Comparison of ENCODE assay signal across 26 mouse cellular contexts in the genomic region with DNA sequence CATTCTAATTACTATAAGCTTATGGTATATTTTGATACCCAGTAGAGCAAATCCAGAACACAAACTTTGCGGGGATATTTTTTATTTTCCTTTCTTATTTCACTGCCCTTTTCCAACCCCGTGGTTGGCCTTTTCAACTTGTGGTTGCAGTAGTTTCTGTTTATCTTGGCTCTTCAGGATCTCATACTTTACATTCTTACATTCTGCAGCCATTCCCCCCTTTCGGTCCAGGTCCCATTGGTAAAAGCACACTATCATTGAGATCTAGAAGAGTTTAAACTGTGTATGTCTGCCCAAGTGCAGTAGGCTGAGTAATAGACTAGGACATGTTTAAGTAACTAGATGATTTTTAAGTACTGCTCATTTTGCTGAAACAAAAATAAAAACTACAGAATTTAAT.
DNase-seq lines count a peak whose midpoint lies in the region; ATAC-seq and TF ChIP-seq lines count a peak whose summit lies in the region.
"Had no signal": no experiment of that assay in that cellular context is flagged by ENCODE, and none has a peak within 500 bp of the region (broad histone marks: within the 10 kb centered on the region; RNA-seq: fewer than 3 reads in every experiment).

No protein-coding gene starts in this region.

- no peaks in the 10 kb centered on the region for H3K27me3 ChIP-seq in embryonic facial prominence, embryonic 14.5 days (replicated peaks; ENCODE audit: control insufficient read depth, insufficient read depth, low read length)
- H3K27me3 ChIP-seq in embryonic facial prominence, embryonic 10.5 days (replicated peaks; ENCODE audit: low read depth, poor library complexity, severe bottlenecking): no peaks in the 10 kb centered on the region
- no peaks in the 10 kb centered on the region for H3K27me3 ChIP-seq in lung, postnatal 0 days (replicated peaks; ENCODE audit: insufficient read depth, low read length)
- no peaks in the 10 kb centered on the region for H3K27me3 ChIP-seq in liver, postnatal 0 days (ENCODE audit: insufficient read depth, low read length)
- H3K27me3 ChIP-seq: embryonic facial prominence, embryonic 15.5 days; forebrain, embryonic 12.5 days; forebrain, embryonic 15.5 days; heart, embryonic 12.5 days; heart, embryonic 15.5 days; hindbrain, embryonic 13.5 days had no signal

- peak; percentile 35 for DNase-seq in embryonic facial prominence, embryonic 14.5 days (ENCODE audit: low spot score)
- no peak for DNase-seq in embryonic facial prominence, embryonic 10.5 days (ENCODE audit: low spot score)
- DNase-seq in kidney, postnatal 14 days: peak; percentile 2
- DNase-seq in kidney, adult 9 months: no peak
- peak; percentile 19 for DNase-seq in lung, postnatal 0 days (ENCODE audit: low spot score)
- no peak for DNase-seq in lung, postnatal 10 days
- DNase-seq in liver, postnatal 0 days: no peak
- DNase-seq: adrenal gland, adult 8-10 months; adrenal gland, postnatal 25 days; cerebellum, adult 11-12 months; cerebellum, adult 8-10 months; cerebellum, postnatal 10 days; cerebellum, postnatal 36 days; embryo, embryonic 11 days; gastrocnemius, postnatal 25 days; heart, adult 18-20 months; heart, postnatal 10 days; heart, postnatal 36 days had no signal

- H3K36me3 ChIP-seq in embryonic facial prominence, embryonic 14.5 days (ENCODE audit: control insufficient read depth, insufficient read depth, low read length): no peaks in the 10 kb centered on the region
- H3K36me3 ChIP-seq in embryonic facial prominence, embryonic 10.5 days (replicated peaks): no peaks in the 10 kb centered on the region
- H3K36me3 ChIP-seq in lung, postnatal 0 days (ENCODE audit: insufficient read depth, low read length): no peaks in the 10 kb centered on the region
- H3K36me3 ChIP-seq in liver, postnatal 0 days (replicated peaks; ENCODE audit: insufficient read depth, low read length): no peaks in the 10 kb centered on the region
- H3K36me3 ChIP-seq: embryonic facial prominence, embryonic 15.5 days; forebrain, embryonic 12.5 days; forebrain, embryonic 15.5 days; heart, embryonic 12.5 days; heart, embryonic 15.5 days; hindbrain, embryonic 10.5 days; hindbrain, embryonic 13.5 days had no signal

- peak; percentile 58 for TF ChIP-seq EP300 in lung, postnatal 0 days (IDR thresholded peaks at IDR 0.05)
- TF ChIP-seq EP300 in liver, postnatal 0 days (IDR thresholded peaks at IDR 0.05; ENCODE audit: low read depth): no peak

- H3K4me3 ChIP-seq in embryonic facial prominence, embryonic 14.5 days (ENCODE audit: low read depth, low read length): no peak overlapping the region
- H3K4me3 ChIP-seq in embryonic facial prominence, embryonic 10.5 days: no peak overlapping the region
- no peak overlapping the region for H3K4me3 ChIP-seq in lung, postnatal 0 days (ENCODE audit: low read depth, low read length)
- H3K4me3 ChIP-seq in liver, postnatal 0 days (ENCODE audit: low read depth, low read length): no peak overlapping the region
- H3K4me3 ChIP-seq: embryonic facial prominence, embryonic 15.5 days; forebrain, embryonic 12.5 days; forebrain, embryonic 15.5 days; heart, embryonic 12.5 days; heart, embryonic 15.5 days; hindbrain, embryonic 10.5 days; hindbrain, embryonic 13.5 days had no signal

- no peak for TF ChIP-seq CTCF in lung, postnatal 0 days (IDR thresholded peaks at IDR 0.05)
- TF ChIP-seq CTCF in liver, postnatal 0 days (IDR thresholded peaks at IDR 0.05; ENCODE audit: low read depth): no peak

- no peak overlapping the region for H3K4me2 ChIP-seq in embryonic facial prominence, embryonic 14.5 days (ENCODE audit: low read depth, low read length)
- H3K4me2 ChIP-seq in lung, postnatal 0 days (replicated peaks; ENCODE audit: low read depth, low read length): no peak overlapping the region
- no peak overlapping the region for H3K4me2 ChIP-seq in liver, postnatal 0 days (ENCODE audit: low read depth, low read length)
- H3K4me2 ChIP-seq: embryonic facial prominence, embryonic 15.5 days; forebrain, embryonic 12.5 days; forebrain, embryonic 15.5 days; heart, embryonic 12.5 days; heart, embryonic 15.5 days; hindbrain, embryonic 13.5 days had no signal

- no peaks in the 10 kb centered on the region for H3K4me1 ChIP-seq in embryonic facial prominence, embryonic 14.5 days (ENCODE audit: control insufficient read depth, insufficient read depth, low read length)
- no peaks in the 10 kb centered on the region for H3K4me1 ChIP-seq in embryonic facial prominence, embryonic 10.5 days
- no peaks in the 10 kb centered on the region for H3K4me1 ChIP-seq in lung, postnatal 0 days (ENCODE audit: insufficient read depth, low read depth, low read length)
- H3K4me1 ChIP-seq in liver, postnatal 0 days (ENCODE audit: insufficient read depth): no peaks in the 10 kb centered on the region
- H3K4me1 ChIP-seq: embryonic facial prominence, embryonic 15.5 days; forebrain, embryonic 12.5 days; forebrain, embryonic 15.5 days; heart, embryonic 15.5 days; hindbrain, embryonic 10.5 days; hindbrain, embryonic 13.5 days had no signal

- no peak for ATAC-seq in embryonic facial prominence, embryonic 14.5 days (ENCODE audit: low read depth)
- ATAC-seq in lung, postnatal 0 days: peak; percentile 50
- ATAC-seq in liver, postnatal 0 days: no peak
- ATAC-seq: forebrain, embryonic 15.5 days; hindbrain, embryonic 16.5 days had no signal

- H3K9me3 ChIP-seq in embryonic facial prominence, embryonic 14.5 days (ENCODE audit: control insufficient read depth, low read length): no peaks in the 10 kb centered on the region
- no peaks in the 10 kb centered on the region for H3K9me3 ChIP-seq in embryonic facial prominence, embryonic 10.5 days
- H3K9me3 ChIP-seq in lung, postnatal 0 days (ENCODE audit: low read length): no peaks in the 10 kb centered on the region
- H3K9me3 ChIP-seq in liver, postnatal 0 days (ENCODE audit: low read length): no peaks in the 10 kb centered on the region
- H3K9me3 ChIP-seq: embryonic facial prominence, embryonic 15.5 days; forebrain, embryonic 15.5 days; heart, embryonic 12.5 days; heart, embryonic 15.5 days; hindbrain, embryonic 10.5 days; hindbrain, embryonic 13.5 days had no signal

- no peak overlapping the region for H3K9ac ChIP-seq in embryonic facial prominence, embryonic 14.5 days (ENCODE audit: low read depth, low read length)
- no peak overlapping the region for H3K9ac ChIP-seq in lung, postnatal 0 days (replicated peaks; ENCODE audit: low read depth)
- no peak overlapping the region for H3K9ac ChIP-seq in liver, postnatal 0 days (replicated peaks)
- H3K9ac ChIP-seq: embryonic facial prominence, embryonic 15.5 days; forebrain, embryonic 12.5 days; forebrain, embryonic 15.5 days; heart, embryonic 12.5 days; heart, embryonic 15.5 days; hindbrain, embryonic 13.5 days had no signal

- 60% methylated on average over 3 of the region's 3 CpGs for WGBS in embryonic facial prominence, embryonic 14.5 days
- 70% methylated on average over 3 of the region's 3 CpGs for WGBS in embryonic facial prominence, embryonic 10.5 days
- 43% methylated on average over 3 of the region's 3 CpGs for WGBS in lung, postnatal 0 days
- WGBS in liver, postnatal 0 days (ENCODE audit: insufficient replicate concordance): 70% methylated on average over 3 of the region's 3 CpGs

- H3K27ac ChIP-seq in embryonic facial prominence, embryonic 14.5 days (replicated peaks; ENCODE audit: low read depth, low read length): no peak overlapping the region
- no peak overlapping the region for H3K27ac ChIP-seq in embryonic facial prominence, embryonic 10.5 days (replicated peaks)
- no peak overlapping the region for H3K27ac ChIP-seq in lung, postnatal 0 days (ENCODE audit: low read length)
- H3K27ac ChIP-seq in liver, postnatal 0 days (ENCODE audit: low read depth): no peak overlapping the region
- H3K27ac ChIP-seq: embryonic facial prominence, embryonic 15.5 days; forebrain, embryonic 12.5 days; forebrain, embryonic 15.5 days; heart, embryonic 15.5 days; hindbrain, embryonic 10.5 days; hindbrain, embryonic 13.5 days had no signal

Comparison
In these comparisons a context has a peak if more than half of its experiments do, and no peak if none do; other contexts are left out.
1. DNase-seq: peak in embryonic facial prominence, embryonic 14.5 days (single experiment), kidney, postnatal 14 days (single experiment) and lung, postnatal 0 days (single experiment); none in embryonic facial prominence, embryonic 10.5 days (single experiment), kidney, adult 9 months (single experiment), lung, postnatal 10 days (single experiment) and liver, postnatal 0 days (single experiment).